Mouse (Mus musculus): Measurements from ENCODE around the gene Dguok.
A peak's percentile ranks its signal among the peaks of the same experiment; 100 is the strongest.

The Dguok gene

DNA sequence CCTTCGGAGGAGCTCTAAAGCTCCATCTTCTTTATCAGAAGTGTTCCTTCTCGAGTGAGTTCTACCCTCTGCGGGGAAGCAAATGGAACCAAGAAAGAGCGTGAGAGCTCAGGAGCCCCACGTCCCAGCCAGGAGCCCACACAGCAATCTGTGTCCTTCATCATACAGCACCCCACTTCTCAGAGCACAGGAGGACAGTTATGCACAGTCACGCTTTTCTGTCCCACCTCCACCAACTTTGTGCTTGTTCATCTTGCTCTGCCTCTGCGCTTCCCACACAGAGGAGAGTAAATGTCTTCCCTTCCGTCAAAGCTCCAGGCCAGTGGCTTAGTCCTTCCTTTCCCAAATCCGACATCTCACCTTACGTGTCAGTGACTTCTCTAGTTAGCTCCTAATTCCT, 7.7 kb downstream of the Dguok start:
- no peak for DNase-seq (ENCODE audit: low spot score)

DNA sequence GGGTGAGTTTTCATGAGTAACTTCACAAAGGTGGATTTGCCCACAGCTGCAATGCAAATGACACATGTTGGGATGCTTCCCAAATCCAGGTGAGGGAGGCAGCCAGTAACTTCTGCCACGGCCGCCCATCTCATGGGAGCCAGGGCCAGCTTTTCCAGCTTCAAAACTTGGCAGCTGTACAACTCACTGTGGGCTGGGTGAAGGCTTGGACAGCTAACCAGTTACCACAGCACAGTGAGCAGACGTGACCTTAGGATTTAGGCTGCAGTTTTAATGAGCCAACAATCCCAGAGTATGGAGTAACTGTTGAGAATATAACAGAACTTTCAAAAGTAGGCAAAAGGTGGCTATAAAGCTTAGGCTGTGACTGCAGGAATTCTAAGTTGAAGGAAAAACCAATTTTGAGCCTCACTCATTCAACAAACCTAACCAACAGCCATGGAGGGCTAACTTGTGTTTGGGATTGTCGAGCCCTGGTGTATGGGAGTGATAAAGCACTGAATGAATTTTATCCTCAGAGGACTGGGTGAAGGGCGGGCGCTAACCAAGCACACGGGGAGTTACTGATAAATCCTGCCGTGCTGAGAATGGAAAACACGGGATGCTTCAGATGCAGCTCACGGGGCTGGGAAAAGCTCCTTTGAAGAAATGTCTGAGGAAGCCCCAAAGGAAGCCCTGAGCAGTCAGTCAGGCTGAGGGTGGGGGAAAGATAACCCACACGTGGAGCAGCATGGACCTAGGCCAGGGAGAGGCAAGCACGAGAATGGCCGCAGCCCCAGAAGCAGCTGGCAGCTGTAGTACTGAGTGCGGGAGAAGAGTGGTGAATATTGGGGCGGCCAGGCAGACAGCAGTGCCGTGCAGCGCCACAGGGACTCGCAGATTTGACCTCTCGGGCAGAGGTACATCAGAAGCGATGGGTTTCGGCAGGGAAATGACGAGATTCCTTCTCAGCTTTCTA, 9.7 kb downstream of the Dguok start:
- DNase-seq (ENCODE audit: low spot score): no peak

DNA sequence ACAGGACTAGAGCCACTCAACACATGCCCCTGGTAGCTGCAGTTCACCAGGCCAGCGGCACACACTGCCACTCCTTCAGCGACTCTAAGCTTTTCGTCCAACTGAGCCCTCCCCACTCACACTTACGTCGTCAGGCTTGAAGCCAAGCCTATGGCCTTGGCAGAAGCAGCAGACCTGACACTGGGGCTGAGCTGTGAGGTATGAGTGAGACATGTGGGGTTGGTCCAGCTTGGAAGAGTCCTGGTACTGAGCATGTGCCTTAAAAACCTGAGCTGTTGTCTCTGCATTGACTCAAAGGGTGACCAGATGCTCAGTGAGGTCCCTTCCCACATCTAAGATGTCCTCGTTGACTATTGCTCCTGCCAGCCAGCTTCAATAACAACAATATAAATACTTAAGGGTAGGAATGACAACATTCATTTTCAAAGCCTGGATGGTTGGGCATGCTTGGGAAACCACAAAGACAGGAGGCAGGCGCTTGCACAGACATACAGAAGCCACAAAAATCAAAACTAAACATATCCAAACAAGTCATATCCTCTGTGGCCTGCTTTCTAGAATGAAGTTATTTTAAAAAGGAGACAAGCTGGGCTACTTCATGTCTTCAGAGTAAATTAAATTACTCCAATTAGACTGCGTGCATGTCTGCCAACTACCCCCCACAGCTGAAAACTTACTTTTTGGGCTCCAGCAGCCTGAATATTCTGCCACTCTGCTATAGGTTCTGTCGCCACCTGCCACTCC, 10.6 kb downstream of the Dguok start:
- DNase-seq (ENCODE audit: low spot score): no peak

DNA sequence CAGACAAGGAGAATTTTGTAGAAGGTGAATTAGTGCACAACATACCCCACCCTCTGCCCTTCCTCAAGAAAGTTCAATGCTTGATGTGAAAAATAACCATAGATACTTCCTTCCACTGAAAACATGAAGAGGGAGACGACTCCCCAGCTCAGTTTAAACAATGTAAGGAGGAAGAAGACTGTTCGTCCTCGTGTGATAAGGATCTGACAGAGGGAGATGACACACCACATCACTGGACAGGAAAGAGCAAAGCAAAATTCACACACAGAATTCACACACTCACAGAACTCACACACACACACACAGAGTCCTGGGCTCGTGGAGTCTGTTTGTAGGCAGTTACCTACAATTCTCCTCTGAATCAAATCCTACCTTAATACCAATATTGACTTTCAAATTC, 16.1 kb downstream of the Dguok start:
- no peak for DNase-seq (ENCODE audit: low spot score)

DNA sequence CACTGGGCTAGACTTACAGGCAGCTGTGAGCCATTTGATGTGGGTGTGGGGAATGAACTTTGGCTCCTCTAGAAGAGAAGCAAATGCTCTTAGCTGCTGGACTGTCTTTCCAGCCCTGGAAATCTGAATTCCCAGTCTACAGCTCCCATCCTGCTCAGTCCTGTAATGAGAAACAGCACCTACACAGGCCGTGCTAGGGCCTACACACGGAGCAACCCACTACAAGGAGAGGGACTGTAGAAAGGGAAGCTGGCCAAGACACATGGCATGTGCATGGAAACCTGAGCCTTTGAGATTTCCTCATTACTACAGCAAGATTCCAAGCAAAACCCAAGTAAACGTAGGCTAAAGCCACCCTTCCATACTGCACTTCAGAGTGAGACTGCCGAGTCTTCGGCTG, 18.6 kb downstream of the Dguok start:
- DNase-seq (ENCODE audit: low spot score): no peak

DNA sequence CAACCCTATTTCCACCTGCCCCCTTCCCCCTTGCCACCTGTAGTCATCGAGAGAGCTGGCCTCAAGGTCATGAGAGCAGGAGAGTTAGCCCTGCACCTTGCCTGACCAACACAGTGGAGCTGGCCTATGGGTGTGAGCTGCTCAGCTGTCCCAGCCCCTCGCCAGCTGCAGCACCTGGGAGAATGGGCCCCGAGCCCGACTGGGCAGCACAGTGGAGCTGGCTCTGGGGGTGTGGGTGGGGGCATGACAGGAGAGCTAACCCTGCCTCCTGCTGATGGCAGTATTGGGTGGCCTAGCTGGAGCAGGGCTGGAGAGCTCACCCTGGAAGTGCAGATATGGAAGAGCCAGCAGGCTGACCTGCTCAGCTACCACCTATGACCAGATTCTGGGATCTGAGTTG, 19.5 kb downstream of the Dguok start:
- no peak for DNase-seq (ENCODE audit: low spot score)

DNA sequence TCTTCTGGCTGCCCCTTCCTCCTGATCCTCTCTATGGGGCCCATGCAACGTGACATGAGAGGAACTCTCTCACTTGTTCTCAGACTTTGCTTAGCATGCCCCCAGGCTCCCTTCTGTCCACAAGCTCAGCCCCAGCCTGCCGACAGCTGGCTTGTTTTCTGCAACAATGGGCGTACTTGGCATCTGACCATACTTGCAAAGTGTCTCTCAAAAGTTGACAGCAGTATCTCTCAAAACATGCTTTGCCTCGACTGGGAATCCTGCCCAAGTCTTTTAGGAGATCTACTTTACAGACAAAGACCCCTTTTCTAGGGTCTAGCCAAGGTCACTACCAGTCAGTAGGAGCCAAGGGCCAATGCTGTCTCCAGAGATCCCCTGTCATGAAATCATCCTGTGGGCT, 20.9 kb downstream of the Dguok start:
- DNase-seq (ENCODE audit: low spot score): no peak

DNA sequence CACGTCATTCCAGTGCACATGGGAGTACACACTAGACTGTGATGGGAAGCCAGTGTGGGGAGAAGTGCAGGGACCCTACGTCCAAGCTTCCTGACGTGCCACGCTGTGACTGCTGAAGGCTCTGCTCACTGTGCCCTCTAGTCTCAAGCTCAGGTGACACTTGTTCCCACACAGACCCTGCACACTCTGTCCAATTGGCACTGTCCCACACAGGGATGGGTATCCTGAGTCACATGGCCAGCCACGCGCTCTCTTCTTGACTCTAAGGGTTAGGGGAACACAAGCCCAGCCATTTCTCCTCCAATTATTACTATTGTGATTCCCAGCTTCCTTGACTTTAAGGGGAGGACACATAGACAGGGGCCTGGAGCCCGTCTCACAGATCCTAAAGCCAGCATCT, 23.0 kb downstream of the Dguok start:
- DNase-seq (ENCODE audit: low spot score): no peak

DNA sequence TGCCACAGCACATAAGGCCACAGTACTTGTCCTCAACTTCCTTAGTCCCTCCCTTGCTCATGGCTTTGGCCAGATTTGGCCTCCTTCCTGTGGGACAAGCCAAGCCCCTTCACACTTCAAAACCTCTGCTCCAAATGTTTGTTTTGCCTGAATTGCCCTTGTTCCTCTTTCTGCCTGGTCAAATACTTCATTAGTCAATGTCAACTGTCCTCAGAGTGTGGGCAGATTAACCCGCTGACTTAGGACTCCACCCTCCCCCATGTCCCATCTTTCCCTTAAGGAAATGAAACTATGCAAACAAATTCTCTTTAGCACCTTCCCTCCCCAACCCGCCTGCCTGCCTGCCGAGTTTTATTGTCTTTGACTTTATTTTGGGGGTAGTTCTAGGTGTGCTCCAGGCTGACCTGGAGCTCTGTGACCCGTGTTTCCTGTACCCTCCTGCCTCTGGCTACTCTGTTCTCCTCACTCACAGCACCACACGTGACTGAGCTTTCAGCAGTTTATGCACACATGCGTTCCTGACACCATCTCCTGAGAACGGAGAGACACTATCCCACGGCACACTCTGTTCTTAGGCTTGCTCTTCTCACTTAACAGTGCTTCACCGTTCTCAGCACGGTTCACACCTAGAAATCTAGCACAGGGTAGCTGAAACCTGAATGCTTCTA, 24.2 kb downstream of the Dguok start:
- no peak for DNase-seq (ENCODE audit: low spot score)

DNA sequence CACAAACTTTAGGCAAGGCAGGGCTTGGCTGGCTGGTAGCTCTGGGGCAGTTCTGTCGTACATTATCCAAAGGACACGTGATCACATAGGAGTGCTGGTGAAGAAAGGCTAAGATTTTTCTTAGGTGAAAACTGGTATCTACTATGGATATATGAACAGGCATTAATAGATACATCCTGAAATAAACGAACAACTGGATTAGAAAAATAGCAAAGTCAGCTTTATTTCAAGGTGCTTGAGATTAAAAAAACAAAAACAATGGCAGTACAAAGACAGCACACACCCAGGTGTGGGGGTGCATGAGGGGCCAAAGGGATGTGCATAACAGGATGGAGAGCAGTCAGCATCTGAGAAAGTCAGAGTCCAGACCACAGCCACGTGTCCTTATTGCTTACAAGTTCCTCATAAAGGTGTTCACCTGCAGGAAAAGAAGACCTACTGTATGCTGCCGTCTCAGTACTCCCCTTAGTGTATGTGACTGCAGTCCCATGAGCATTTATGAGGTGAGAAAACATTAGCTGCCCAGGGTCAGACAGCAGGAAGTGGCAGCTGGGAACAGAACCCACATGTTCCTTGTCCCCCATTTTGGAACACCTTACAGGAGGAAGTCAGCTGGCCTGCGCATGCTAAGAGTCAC, 26.6 kb downstream of the Dguok start:
- no peak for DNase-seq (ENCODE audit: low spot score)

DNA sequence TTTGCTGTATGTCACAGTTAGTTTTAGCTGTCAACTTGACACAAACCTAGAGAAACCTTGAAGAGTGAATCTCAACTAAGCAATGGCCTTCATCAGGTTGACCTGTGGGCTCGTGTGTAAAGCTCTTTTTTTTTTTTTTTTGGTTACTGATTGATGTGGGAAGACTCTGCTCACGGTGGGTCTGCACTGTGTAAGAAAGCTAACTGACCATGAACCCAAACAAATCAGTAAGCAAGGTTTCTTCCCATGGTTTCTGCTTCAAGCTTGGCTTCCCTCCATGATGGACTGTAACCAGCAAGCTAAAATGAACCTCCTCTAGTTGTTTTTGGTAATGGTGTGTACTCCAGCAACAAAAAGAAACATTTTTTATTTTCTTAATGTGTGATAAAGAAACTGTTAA, 27.6 kb downstream of the Dguok start:
- no peak for DNase-seq (ENCODE audit: low spot score)

DNA sequence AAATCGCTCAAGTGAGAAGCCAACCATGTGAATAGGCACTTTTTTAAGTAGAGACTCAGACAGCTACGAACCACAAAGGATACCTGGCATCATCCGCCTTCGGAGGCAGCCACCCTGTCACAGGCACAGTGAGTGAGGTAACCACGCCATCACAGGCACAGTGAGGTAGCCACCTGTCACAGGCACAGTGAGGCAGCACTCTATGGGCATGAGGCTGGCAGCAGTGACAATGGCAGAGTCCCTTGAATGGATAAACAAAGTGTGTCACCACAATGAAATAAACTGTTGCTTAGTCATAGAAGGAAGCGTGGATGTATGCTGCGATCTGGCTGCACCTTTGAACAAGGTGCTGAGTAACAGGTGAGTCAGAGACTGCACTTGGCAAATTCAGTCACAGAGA, 28.1 kb downstream of the Dguok start:
- DNase-seq (ENCODE audit: low spot score): no peak

DNA sequence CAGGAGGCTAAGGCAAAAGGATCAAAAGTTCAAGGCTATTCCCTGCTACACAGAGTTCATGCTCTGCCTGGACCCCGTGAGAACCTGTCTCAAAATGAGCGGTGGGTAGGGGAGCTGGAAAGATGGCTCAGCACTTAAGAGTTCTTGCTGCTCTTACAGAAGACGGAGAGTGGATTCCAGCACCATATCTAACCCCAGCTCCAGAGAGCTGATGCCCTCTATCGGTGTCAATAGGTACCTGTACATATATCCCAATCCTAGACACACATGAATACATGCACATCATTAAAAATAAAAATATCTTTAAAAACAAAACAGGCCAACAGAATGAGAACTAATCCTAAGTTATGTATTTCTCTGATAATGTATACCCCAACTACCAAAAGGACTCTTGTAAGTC, 28.6 kb downstream of the Dguok start:
- no peak for DNase-seq (ENCODE audit: low spot score)

DNA sequence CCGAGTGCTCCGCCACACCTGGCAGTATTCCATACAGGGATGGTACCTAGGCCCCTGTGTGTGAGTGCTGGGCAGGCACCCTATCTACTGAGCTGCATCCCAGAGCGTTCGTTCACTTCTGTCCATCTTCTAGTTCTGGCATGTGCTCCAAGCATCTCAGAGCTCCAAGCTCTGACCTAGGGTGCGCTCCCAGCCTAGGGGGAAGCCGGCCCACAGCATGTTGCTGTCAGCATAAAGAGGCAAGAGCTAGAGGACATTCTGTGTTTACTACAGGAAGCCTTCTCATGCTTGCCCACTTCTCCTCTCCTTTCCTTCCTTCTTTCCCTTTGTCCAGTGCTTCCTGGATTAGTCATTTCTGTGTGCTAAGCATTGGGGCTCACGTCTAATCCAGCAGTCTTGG, 31.3 kb downstream of the Dguok start:
- DNase-seq (ENCODE audit: low spot score): no peak

DNA sequence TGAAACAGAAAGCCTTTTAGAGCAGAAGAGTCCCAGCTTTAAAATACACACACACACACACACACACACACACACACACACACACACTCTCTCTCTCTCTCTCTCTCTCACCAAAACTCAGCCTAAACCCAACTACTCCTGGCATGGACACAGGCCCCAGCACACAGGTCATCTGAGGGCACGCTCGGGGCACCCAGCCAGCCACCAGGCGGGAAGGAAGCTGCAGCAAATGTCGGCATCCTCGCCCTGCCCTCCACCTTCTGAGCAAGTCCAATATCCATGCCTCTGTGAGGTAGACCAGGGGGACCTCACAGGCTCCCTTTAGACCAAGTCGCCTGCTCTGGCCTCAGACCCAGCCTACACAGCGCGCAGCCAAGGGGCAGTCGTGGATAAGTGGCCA, 33.5 kb downstream of the Dguok start:
- peak; percentile 81 for DNase-seq (ENCODE audit: low spot score)

DNA sequence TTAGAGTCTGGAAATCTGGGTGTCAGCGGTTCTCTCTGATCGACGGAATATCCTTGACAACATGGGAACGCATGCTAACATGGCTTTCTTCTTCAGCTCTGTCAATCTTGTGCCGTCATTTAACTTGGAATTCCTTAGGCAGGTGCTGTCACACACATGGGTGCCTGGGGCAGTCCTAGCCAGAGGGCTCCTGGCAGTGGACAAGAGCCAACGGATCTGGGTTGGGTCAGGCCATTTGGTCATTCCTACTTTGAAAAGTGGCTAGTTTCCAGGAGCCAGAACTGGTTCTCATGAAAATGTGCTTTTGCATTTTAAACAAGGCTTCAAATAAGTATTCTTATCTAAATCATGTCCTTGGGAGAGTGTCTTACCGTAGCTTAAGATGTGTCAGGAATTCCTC, 35.0 kb downstream of the Dguok start:
- no peak for DNase-seq (ENCODE audit: low spot score)

DNA sequence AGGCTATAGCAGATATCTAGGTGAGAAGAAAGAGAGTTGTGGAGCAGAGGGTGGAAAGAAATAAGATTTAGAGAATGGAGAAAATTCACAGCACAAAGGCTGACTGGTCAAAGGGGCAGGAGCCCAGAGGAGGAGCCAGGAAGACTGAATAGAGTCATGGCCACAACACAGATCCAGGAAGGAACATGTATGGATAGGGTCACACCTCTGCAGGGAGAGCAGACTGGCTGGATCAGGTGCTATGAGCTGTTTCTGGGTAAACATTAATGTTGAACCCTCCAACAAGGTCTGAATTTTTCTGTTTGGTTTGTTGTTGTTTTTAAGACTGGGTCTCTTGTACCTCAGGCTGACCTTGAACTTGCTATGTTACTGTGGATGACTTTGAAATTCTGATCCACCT, 42.8 kb downstream of the Dguok start:
- DNase-seq (ENCODE audit: low spot score): no peak

DNA sequence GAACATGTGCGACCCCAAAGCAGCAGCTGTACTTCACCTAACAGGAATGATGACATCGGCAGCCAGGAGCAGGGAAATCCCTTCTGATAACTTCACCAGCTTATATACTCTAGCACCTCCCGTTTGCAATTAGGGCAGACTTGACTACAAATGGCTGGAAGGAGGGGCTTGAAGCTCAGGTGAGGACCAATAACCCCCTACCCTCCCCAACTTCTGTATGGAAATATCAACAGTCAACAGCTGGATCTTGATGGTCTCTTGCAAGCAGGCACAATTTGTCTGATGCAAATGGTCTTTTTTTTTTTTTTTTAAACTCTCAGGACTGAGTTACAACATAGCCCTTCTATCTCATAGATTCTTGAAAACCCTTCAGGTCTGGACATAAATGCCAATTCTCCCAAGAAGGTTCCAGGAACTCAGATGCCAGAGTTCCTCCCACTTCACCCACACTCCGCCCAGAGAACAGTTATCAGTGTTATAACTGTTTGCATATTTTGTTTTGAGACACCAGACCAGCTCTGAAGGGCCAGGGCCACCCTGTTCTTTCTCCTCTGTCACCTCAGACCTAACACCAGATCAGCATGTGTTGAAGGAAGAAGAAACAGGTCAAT, 47.6 kb downstream of the Dguok start, which contains the start of gene Tet3:
Gene Tet3, minus strand, starts transcription at position 51 of the 611 bp plus-strand sequence.
- no peak for DNase-seq (ENCODE audit: low spot score)

DNA sequence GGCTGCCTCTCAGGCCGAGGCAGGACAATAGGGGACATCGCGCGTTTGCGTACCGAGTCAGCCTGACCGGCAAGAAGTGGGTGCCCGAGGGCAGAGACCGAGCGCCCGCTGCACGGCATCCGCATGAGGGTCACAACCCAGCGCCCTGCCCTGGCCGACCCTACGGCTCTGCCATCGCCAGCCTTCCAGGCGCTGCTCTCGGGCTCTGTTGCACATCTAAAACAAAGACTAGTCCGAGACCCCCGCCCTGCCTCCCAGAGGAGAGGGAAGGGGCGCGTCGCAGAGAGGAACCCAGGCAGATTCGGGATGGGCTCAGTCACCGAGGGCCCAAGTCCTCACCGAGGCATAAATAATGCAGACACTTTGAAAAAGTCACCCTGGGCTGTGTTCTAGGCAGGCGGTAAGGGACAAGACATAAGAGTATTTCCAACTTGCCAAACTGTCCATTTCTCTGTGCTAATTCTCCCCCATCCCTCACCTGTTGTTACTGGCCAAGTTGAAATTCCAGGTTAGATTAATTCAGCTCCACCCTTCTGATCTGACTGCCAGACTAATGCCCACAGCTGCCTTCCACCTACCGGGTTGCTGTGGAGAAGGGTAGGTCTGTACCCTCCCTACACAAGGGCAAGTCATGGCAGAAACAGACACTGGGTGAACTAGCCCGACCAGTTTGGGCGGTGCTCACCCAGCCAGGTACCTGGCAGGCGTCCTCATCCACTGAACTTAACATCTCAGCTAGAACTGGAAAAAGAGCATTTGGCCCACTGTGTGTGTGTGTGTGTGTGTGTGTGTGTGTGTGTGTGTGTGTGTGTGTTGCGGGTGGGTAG, 49.6 kb downstream of the Dguok start:
- no peak for DNase-seq (ENCODE audit: low spot score)

DNA sequence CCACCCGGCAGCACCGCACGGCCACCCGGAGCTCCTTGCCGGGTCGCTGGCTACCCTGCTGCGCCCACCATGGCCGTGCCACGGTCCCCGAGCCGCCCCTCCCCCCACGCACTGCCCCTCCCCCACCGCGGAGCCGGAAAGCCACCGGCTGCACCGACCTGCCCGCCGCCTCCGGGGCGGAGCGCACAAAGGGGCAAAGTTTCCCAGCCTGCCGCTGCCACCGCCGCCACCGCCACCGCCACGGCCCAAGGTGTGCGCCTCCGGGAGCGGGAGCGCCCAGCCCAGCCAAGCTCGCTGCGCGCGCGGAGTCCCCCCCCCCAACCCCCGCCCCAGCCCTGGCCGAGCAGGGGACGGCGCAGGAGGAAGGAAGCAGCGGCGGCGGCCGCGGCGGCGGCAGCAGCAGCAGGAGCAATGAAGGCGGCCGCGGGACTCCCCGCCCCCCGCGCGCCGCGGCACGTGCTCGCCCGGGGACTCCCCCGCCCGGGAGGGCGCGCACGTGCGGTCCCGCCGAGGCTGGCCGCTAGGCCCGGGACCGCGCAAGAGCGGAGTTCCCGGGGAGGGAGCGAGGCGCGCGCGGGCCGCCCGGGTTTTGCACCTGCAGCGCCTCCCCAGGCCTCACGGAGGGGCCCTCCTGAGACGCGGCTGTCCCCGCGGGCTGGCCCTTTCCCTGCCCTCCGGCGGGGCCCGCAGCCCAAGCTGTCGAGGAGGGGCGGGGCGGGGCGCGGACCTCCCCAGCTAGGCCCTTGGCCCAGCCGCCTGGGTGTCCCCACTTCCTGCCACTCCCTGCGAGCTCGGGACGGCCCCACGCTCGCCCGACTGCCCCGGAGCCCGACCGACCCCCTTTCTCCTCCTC, 50.4 kb downstream of the Dguok start:
- DNase-seq (ENCODE audit: low spot score): peak; percentile 83
